Mouse (Mus musculus): ENCODE measurements at regions not wholly inside any gene's neighbourhood (a gene's known extent, or its start where the extent isn't known, plus 50 kb on each side); places are given as distances from the start of the nearest gene placed in this dataset.

- no peak for TF ChIP-seq CTCF (IDR thresholded peaks at IDR 0.05; ENCODE audit: insufficient read depth, low read length)
- no peak for TF ChIP-seq POLR2A (IDR thresholded peaks at IDR 0.05; ENCODE audit: borderline replicate concordance, extremely low read depth, low read depth, low read length)
These were observed 300.2 kb upstream of the Nmur2 start for GRCm38 (mm10) chr11:56341040-56341439.
